Mouse (Mus musculus) intestine, embryonic 16.5 days (tissue): ENCODE data around the gene Cbfa2t3. TPM values are rescaled to one million over a fixed set of nuclear protein-coding genes. Genes with fewer than 3 reads are reported as not detected.

Experiments
- ATAC-seq: fragments of 200-750 bp; cut with Nextera tagmentation; 2 replicates; pipeline ENCODE4 v1.8.0; 2017; ENCODE audit warnings: moderate TSS enrichment, moderate library complexity
- H3K27ac ChIP-seq: fragments of 300-500 bp; sonication (generic); 2 replicates; pipeline ENCODE4 v1.5.1; 2014; ENCODE audit warnings: mild to moderate bottlenecking, low read length
- H3K27me3 ChIP-seq: fragments of 300-500 bp; sonication (generic); replicated peaks from 2 replicates; pipeline ENCODE4 v1.6.1; 2014; ENCODE audit warnings: low read length, control low read depth, mixed read lengths; ENCODE audit not compliant: control insufficient read depth, insufficient read depth
- H3K36me3 ChIP-seq: fragments of 300-500 bp; sonication (generic); 2 replicates; pipeline ENCODE4 v1.6.1; 2014; ENCODE audit warnings: low read length, control low read depth; ENCODE audit not compliant: control insufficient read depth, insufficient read depth
- H3K4me1 ChIP-seq: fragments of 300-500 bp; sonication (generic); 2 replicates; pipeline ENCODE4 v1.6.1; 2014; ENCODE audit warnings: low read length, control low read depth, mixed read lengths; ENCODE audit not compliant: control insufficient read depth, insufficient read depth
- H3K4me2 ChIP-seq: fragments of 300-500 bp; sonication (generic); 2 replicates; pipeline ENCODE4 v1.6.1; 2014; ENCODE audit warnings: low read depth, low read length, control low read depth
- H3K4me3 ChIP-seq: fragments of 300-500 bp; sonication (generic); 2 replicates; pipeline ENCODE4 v1.5.1; 2014; ENCODE audit warnings: mild to moderate bottlenecking, low read length
- H3K9ac ChIP-seq: fragments of 300-500 bp; sonication (generic); 2 replicates; pipeline ENCODE4 v1.6.1; 2014; ENCODE audit warnings: low read depth, low read length
- H3K9me3 ChIP-seq: fragments of 300-500 bp; sonication (generic); 2 replicates; pipeline ENCODE4 v1.6.1; 2016; ENCODE audit warnings: low read length, control low read depth; ENCODE audit not compliant: control insufficient read depth
- WGBS: fragments of 180-500 bp; shearing (Covaris S2); extraction: QIAGEN DNeasy Blood & Tissue Kit; methylation state at CpG from one replicate; pipeline ENCODE4 v1.1.7; 2014; 5-methylcytosine and 5-hydroxymethylcytosine counted together
- polyA plus RNA-seq: library from polyadenylated mRNA; unstranded; fragments of >200 nt; fragmentation: Nextera tagmentation; extraction: Ambion mirVana; gene quantifications from 2 replicates; pipeline ENCODE4 v1.2.1, GENCODE M21; 2015

The Cbfa2t3 gene
- polyA plus RNA-seq, 1 experiment from 2014 or later: 4.1 TPM

GRCm38 (mm10) chr8:122720070-122720729 lies 21.3 kb upstream of the Cbfa2t3 start:
- Histone ChIP-seq H3K27me3 (peaks cover 3% of the 10 kb centered on the region; the same call in 1 of the 2 replicates), H3K9me3 (no peaks in the 10 kb centered on the region), H3K9ac (no peak overlapping the region), H3K4me3 (no peak overlapping the region; the same call in 1 of the 2 replicates), H3K36me3 (no peaks in the 10 kb centered on the region), H3K4me2 (peak overlapping the region; percentile 29), H3K27ac (no peak overlapping the region), H3K4me1 (peaks cover 4% of the 10 kb centered on the region; the same call in 1 of the 2 replicates)
- 9% methylated on average over 25 of the region's 25 CpGs for WGBS
- peak; percentile 83 for ATAC-seq

- Histone ChIP-seq H3K9me3 (no peaks in the 10 kb centered on the region), H3K27me3 (peaks cover 3% of the 10 kb centered on the region; the same call in 1 of the 2 replicates), H3K9ac (no peak overlapping the region), H3K27ac (no peak overlapping the region), H3K4me2 (no peak overlapping the region), H3K36me3 (no peaks in the 10 kb centered on the region), H3K4me1 (peaks cover 4% of the 10 kb centered on the region; the same call in 1 of the 2 replicates), H3K4me3 (no peak overlapping the region)
- 29% methylated on average over 7 of the region's 7 CpGs for WGBS
- peak; percentile 79 for ATAC-seq
Measured at GRCm38 (mm10) chr8:122719500-122720065, 20.7 kb upstream of the Cbfa2t3 start.

GRCm38 (mm10) chr8:122718711-122719499 lies 20.0 kb upstream of the Cbfa2t3 start:
- no peaks in the 10 kb centered on the region for H3K9me3 ChIP-seq
- H3K27me3 ChIP-seq: peaks cover 3% of the 10 kb centered on the region; the same call in 1 of the 2 replicates
- no peak overlapping the region for H3K4me3 ChIP-seq
- H3K4me2 ChIP-seq: no peak overlapping the region
- no peak for ATAC-seq
- H3K27ac ChIP-seq: no peak overlapping the region
- H3K36me3 ChIP-seq: no peaks in the 10 kb centered on the region
- 69% methylated on average over 14 of the region's 14 CpGs for WGBS
- H3K9ac ChIP-seq: no peak overlapping the region
- H3K4me1 ChIP-seq: peaks cover 4% of the 10 kb centered on the region; the same call in 1 of the 2 replicates

- Histone ChIP-seq H3K9me3 (no peaks in the 10 kb centered on the region), H3K36me3 (no peaks in the 10 kb centered on the region), H3K4me1 (peaks cover 4% of the 10 kb centered on the region; the same call in 1 of the 2 replicates), H3K27ac (no peak overlapping the region), H3K4me3 (no peak overlapping the region), H3K27me3 (peaks cover 3% of the 10 kb centered on the region; the same call in 1 of the 2 replicates), H3K4me2 (no peak overlapping the region), H3K9ac (no peak overlapping the region)
- no peak for ATAC-seq
- WGBS: 82% methylated on average over 10 of the region's 10 CpGs
Measured at GRCm38 (mm10) chr8:122717869-122718509, 19.1 kb upstream of the Cbfa2t3 start.

GRCm38 (mm10) chr8:122716566-122716965 lies 17.7 kb upstream of the Cbfa2t3 start:
- Histone ChIP-seq H3K36me3 (no peaks in the 10 kb centered on the region), H3K9ac (no peak overlapping the region), H3K27me3 (peaks cover 3% of the 10 kb centered on the region; the same call in 1 of the 2 replicates), H3K4me2 (no peak overlapping the region), H3K27ac (no peak overlapping the region), H3K9me3 (no peaks in the 10 kb centered on the region), H3K4me3 (no peak overlapping the region), H3K4me1 (peaks cover 4% of the 10 kb centered on the region; the same call in 1 of the 2 replicates)
- 82% methylated on average over 8 of the region's 8 CpGs for whole genome bisulfite sequencing
- ATAC-seq: no peak

- Histone ChIP-seq H3K9ac (no peak overlapping the region), H3K27me3 (no peaks in the 10 kb centered on the region; the same call in 1 of the 2 replicates), H3K4me2 (no peak overlapping the region), H3K27ac (no peak overlapping the region), H3K4me3 (no peak overlapping the region), H3K36me3 (no peaks in the 10 kb centered on the region), H3K9me3 (no peaks in the 10 kb centered on the region), H3K4me1 (no peaks in the 10 kb centered on the region; the same call in 1 of the 2 replicates)
- ATAC-seq: no peak
- WGBS: 87% methylated on average over 5 of the region's 5 CpGs
Measured at GRCm38 (mm10) chr8:122713157-122713518, 14.2 kb upstream of the Cbfa2t3 start.

GRCm38 (mm10) chr8:122712411-122713156 lies 13.7 kb upstream of the Cbfa2t3 start:
- ATAC-seq: no peak

GRCm38 (mm10) chr8:122711891-122712365 lies 13.0 kb upstream of the Cbfa2t3 start:
- H3K4me3 ChIP-seq: no peak overlapping the region
- no peak overlapping the region for H3K27ac ChIP-seq
- H3K4me1 ChIP-seq: no peaks in the 10 kb centered on the region; the same call in 1 of the 2 replicates
- H3K27me3 ChIP-seq: no peaks in the 10 kb centered on the region; the same call in 1 of the 2 replicates
- H3K36me3 ChIP-seq: no peaks in the 10 kb centered on the region
- 62% methylated on average over 11 of the region's 11 CpGs for WGBS
- H3K9me3 ChIP-seq: no peaks in the 10 kb centered on the region
- ATAC-seq: peak; percentile 44; the same call in 1 of the 2 replicates
- no peak overlapping the region for H3K9ac ChIP-seq
- no peak overlapping the region for H3K4me2 ChIP-seq

More at GRCm38 (mm10) chr8:122712411-122713156, 13.7 kb upstream of the Cbfa2t3 start:
- Histone ChIP-seq H3K27ac (no peak overlapping the region), H3K27me3 (no peaks in the 10 kb centered on the region; the same call in 1 of the 2 replicates), H3K4me3 (no peak overlapping the region), H3K4me2 (no peak overlapping the region), H3K9ac (no peak overlapping the region), H3K36me3 (no peaks in the 10 kb centered on the region), H3K9me3 (no peaks in the 10 kb centered on the region), H3K4me1 (no peaks in the 10 kb centered on the region; the same call in 1 of the 2 replicates)
- 77% methylated on average over 12 of the region's 12 CpGs for WGBS
